Mouse (Mus musculus): Measurements from ENCODE around the gene Dbx2.

DNA sequence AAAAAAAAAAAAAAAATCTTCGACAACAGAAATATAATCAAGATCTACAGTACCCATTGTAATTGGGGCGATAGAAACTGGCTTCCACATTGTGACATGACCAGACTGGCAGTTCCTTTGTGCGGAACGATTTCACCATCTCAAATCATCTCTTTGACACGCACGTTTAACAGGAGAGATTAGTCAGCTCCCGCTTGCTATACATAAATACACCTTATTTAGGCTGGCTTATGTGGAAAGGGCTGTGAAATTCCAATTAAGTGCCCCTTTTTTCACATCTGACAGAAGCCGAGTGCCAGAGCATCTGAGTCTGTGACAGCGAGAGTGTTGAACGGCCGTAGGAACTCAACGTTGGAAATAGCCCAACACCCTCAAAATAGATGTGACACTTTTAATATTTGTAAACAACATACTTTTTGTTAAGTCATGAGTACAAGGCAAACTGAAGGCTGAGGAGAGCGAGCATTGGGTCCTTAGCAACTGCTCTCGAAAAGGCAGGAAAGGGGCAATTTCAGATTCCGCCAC, 12.2 kb downstream of the Dbx2 start:
- TF ChIP-seq POLR2A (IDR thresholded peaks at IDR 0.05; ENCODE audit: borderline replicate concordance, extremely low read depth, insufficient read depth, insufficient read length, poor library complexity, severe bottlenecking) = no peak
- no peak for TF ChIP-seq CTCF (IDR thresholded peaks at IDR 0.05; ENCODE audit: borderline replicate concordance, extremely low read depth, insufficient read depth, insufficient read length)
